Mouse (Mus musculus): ENCODE measurements around the gene Strc. TPM values are rescaled to one million over a fixed set of nuclear protein-coding genes. Genes with fewer than 3 reads are reported as not detected.

Gene Strc
- polyA plus RNA-seq, 1 experiment from 2014 or later: not detected

- DNase-seq (ENCODE audit: low spot score) (peak; percentile 96), ATAC-seq (ENCODE audit: low FRiP score) (peak; percentile 99)
- no peaks in the 10 kb centered on the region for H3K36me3 ChIP-seq (ENCODE audit: control insufficient read depth, insufficient read depth, low read length)
- WGBS: under 1% methylated on average over 65 of the region's 68 CpGs
- H3K27me3 ChIP-seq (ENCODE audit: control insufficient read depth, insufficient read depth, low read length): no peaks in the 10 kb centered on the region
- H3K4me1 ChIP-seq (replicated peaks; ENCODE audit: control insufficient read depth, insufficient read depth, low read length): peaks cover 3% of the 10 kb centered on the region; the same call in 1 of the 2 replicates
- peak within 1 kb of the TSS; percentile 45 for H3K4me2 ChIP-seq (replicated peaks; ENCODE audit: low read depth, low read length)
- peak within 1 kb of the TSS; percentile 90 for H3K27ac ChIP-seq (ENCODE audit: low read depth, low read length)
- peak within 1 kb of the TSS; percentile 80 for H3K4me3 ChIP-seq (ENCODE audit: low read depth, low read length)
- H3K9me3 ChIP-seq (ENCODE audit: control insufficient read depth, low read length): no peaks in the 10 kb centered on the region
- peak within 1 kb of the TSS; percentile 91 for H3K9ac ChIP-seq (ENCODE audit: low read depth, low read length)
These were observed 26.5 kb upstream of the Strc start, which contains the start of the genes Pdia3 and Catsper2 for GRCm38 (mm10) chr2:121413387-121414042. Gene Pdia3 (plus strand): TSS chr2:121413775. Gene Catsper2 (minus strand): TSS chr2:121413792.

DNA sequence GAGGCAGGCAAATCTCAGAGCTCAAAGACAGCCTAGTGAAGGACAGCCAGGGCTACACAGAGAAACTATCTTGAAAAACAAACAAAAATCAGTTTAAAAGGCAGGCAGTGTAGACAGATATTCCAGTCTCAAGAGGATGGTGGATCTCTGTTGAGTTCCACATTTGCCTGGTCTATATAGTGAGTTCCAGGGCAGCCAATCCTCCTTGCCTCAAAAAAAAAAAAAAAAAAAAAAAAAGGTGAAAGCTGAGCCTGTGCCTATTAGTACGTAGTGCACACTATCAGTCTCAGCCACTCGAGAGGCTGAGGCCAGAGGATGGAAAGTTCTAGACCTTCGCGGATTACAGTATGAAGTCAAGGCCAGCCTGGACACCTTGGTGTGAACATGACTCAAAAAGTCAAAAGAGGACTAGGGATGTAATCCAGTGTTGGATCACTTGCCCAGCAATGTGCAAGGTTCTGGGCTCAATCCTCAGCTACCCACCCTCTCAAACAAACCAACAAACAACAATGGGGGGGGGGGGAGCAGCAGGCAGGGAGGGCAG, 25.9 kb upstream of the Strc start:
- H3K4me3 ChIP-seq (ENCODE audit: low read depth, low read length): peak overlapping the region; percentile 80
- no peaks in the 10 kb centered on the region for H3K9me3 ChIP-seq (ENCODE audit: control insufficient read depth, low read length)
- 14% methylated on average over 4 of the region's 4 CpGs for WGBS
- H3K4me1 ChIP-seq (replicated peaks; ENCODE audit: control insufficient read depth, insufficient read depth, low read length): peaks cover 3% of the 10 kb centered on the region; the same call in 1 of the 2 replicates
- H3K27me3 ChIP-seq (ENCODE audit: control insufficient read depth, insufficient read depth, low read length): no peaks in the 10 kb centered on the region
- DNase-seq (ENCODE audit: low spot score) (no peak), ATAC-seq (ENCODE audit: low FRiP score) (no peak; the same call in 1 of the 2 replicates)
- no peaks in the 10 kb centered on the region for H3K36me3 ChIP-seq (ENCODE audit: control insufficient read depth, insufficient read depth, low read length)
- peak overlapping the region; percentile 90 for H3K27ac ChIP-seq (ENCODE audit: low read depth, low read length)
- peak overlapping the region; percentile 74 for H3K9ac ChIP-seq (ENCODE audit: low read depth, low read length)
- H3K4me2 ChIP-seq (replicated peaks; ENCODE audit: low read depth, low read length): peak overlapping the region; percentile 45

DNA sequence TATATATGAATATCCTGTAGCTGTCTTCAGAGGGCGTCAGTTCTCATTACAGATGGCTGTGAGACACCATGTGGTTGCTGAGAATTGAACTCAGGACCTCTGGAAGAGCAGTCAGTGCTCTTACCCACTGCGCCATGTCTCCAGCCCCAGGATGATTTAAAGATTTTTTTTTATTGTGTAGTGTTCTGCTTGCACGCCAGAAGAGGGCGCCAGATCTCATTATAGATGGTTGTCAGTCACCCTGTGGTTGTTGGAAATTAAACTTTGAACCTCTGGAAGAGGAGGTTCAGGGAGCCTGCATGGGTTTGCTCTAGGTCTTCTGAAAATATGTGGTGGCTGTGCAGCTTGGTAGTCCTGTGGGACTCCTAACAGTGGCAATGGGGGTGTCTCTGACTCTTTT, 21.2 kb upstream of the Strc start:
- H3K9ac ChIP-seq (ENCODE audit: low read depth, low read length): no peak overlapping the region
- no peak overlapping the region for H3K27ac ChIP-seq (ENCODE audit: low read depth, low read length)
- H3K36me3 ChIP-seq (ENCODE audit: control insufficient read depth, insufficient read depth, low read length): no peaks in the 10 kb centered on the region
- no peak overlapping the region for H3K4me2 ChIP-seq (replicated peaks; ENCODE audit: low read depth, low read length)
- 37% methylated on average over 4 of the region's 4 CpGs for WGBS
- no peaks in the 10 kb centered on the region for H3K9me3 ChIP-seq (ENCODE audit: control insufficient read depth, low read length)
- ATAC-seq (ENCODE audit: low FRiP score) (no peak), DNase-seq (ENCODE audit: low spot score) (peak; percentile 17)
- no peaks in the 10 kb centered on the region for H3K27me3 ChIP-seq (ENCODE audit: control insufficient read depth, insufficient read depth, low read length)
- H3K4me1 ChIP-seq (replicated peaks; ENCODE audit: control insufficient read depth, insufficient read depth, low read length): no peaks in the 10 kb centered on the region
- no peak overlapping the region for H3K4me3 ChIP-seq (ENCODE audit: low read depth, low read length)

DNA sequence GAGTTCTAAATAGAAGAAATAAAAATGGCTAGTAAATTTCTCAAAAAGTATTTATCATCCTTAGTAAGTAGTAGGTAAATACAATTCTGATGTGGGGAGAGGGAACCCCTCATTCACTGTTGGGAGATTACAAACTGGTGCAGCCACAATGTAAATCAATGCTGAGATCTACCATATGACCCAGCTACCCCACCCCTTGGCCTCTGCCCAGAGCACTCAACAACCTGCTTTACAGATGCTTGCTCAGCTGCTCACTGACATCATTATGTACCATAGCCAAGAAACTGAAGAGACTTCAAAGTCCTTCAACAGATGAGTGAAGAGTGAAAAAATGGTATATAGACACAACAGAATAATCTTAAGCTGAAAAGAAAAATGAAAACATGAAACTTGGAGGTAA, 16.3 kb upstream of the Strc start:
- Histone ChIP-seq H3K4me3 (ENCODE audit: low read depth, low read length) (no peak overlapping the region), H3K9me3 (ENCODE audit: control insufficient read depth, low read length) (no peaks in the 10 kb centered on the region), H3K4me2 (replicated peaks; ENCODE audit: low read depth, low read length) (no peak overlapping the region), H3K36me3 (ENCODE audit: control insufficient read depth, insufficient read depth, low read length) (no peaks in the 10 kb centered on the region), H3K27me3 (ENCODE audit: control insufficient read depth, insufficient read depth, low read length) (no peaks in the 10 kb centered on the region), H3K9ac (ENCODE audit: low read depth, low read length) (no peak overlapping the region), H3K4me1 (replicated peaks; ENCODE audit: control insufficient read depth, insufficient read depth, low read length) (no peaks in the 10 kb centered on the region), H3K27ac (ENCODE audit: low read depth, low read length) (no peak overlapping the region)
- DNase-seq (ENCODE audit: low spot score) (no peak), ATAC-seq (ENCODE audit: low FRiP score) (no peak)

GRCm38 (mm10) chr2:121396624-121397023, 9.7 kb upstream of the Strc start:
- DNase-seq (ENCODE audit: low spot score): peak; percentile 93
- Histone ChIP-seq H3K4me2 (replicated peaks; ENCODE audit: low read depth, low read length) (no peak overlapping the region), H3K4me3 (ENCODE audit: low read depth, low read length) (no peak overlapping the region), H3K9ac (ENCODE audit: low read depth, low read length) (no peak overlapping the region), H3K27me3 (ENCODE audit: control insufficient read depth, insufficient read depth, low read length) (no peaks in the 10 kb centered on the region), H3K4me1 (replicated peaks; ENCODE audit: control insufficient read depth, insufficient read depth, low read length) (no peaks in the 10 kb centered on the region), H3K36me3 (ENCODE audit: control insufficient read depth, insufficient read depth, low read length) (no peaks in the 10 kb centered on the region), H3K9me3 (ENCODE audit: control insufficient read depth, low read length) (no peaks in the 10 kb centered on the region), H3K27ac (ENCODE audit: low read depth, low read length) (no peak overlapping the region)
- 17% methylated on average over 8 of the region's 8 CpGs for WGBS
- no peak for ATAC-seq (ENCODE audit: low FRiP score)

DNA sequence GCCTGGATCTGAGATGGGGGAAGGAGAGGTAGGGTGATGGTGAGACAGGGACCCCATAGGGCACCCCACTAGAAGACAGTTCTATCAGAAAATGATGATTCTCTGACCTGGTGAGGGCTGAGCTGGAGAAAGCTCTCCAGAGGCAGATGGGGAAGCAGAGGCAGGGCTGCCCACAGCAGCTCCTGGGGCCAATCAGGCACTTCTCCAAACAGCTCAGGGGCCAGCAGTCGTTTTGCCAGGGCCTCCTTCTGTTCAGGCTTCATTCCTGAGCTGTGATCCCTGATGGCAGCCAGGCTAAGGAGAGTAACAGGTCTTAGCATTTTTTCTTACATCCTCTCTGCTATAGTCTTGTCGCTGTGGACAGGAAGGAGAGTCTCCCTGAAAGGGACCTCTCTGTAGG, 12.2 kb downstream of the Strc start:
- H3K9me3 ChIP-seq (ENCODE audit: control insufficient read depth, low read length): no peaks in the 10 kb centered on the region
- 54% methylated on average over 2 of the region's 2 CpGs for WGBS

DNA sequence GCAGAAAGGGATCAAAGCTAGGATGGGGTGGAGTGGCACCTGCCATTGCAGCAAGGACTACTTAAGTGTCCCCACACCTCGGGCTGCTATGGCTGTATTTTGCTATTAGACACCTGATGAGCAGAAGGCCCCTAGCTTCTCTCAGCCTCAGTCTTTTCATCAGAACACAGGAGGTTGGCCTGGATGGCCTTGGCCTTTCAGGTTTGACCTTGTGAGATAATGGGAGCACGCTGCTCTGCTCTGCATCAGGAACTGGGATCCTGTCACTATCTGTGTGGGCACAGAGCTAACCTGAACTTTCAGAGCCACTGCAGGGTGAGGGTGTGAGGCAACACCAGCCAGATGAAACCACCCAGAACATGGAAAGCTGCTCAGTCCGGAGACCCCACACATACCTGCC, 14.7 kb downstream of the Strc start:
- DNase-seq (ENCODE audit: low spot score): no peak

More for the DNA sequence above, 12.2 kb downstream of the Strc start:
- DNase-seq (ENCODE audit: low spot score) (no peak), ATAC-seq (ENCODE audit: low FRiP score) (no peak)
- no peak overlapping the region for H3K9ac ChIP-seq (ENCODE audit: low read depth, low read length)
- H3K4me1 ChIP-seq (replicated peaks; ENCODE audit: control insufficient read depth, insufficient read depth, low read length): no peaks in the 10 kb centered on the region
- H3K27me3 ChIP-seq (ENCODE audit: control insufficient read depth, insufficient read depth, low read length): no peaks in the 10 kb centered on the region
- no peak overlapping the region for H3K4me2 ChIP-seq (replicated peaks; ENCODE audit: low read depth, low read length)
- H3K36me3 ChIP-seq (ENCODE audit: control insufficient read depth, insufficient read depth, low read length): no peaks in the 10 kb centered on the region
- no peak overlapping the region for H3K4me3 ChIP-seq (ENCODE audit: low read depth, low read length)
- H3K27ac ChIP-seq (ENCODE audit: low read depth, low read length): no peak overlapping the region

DNA sequence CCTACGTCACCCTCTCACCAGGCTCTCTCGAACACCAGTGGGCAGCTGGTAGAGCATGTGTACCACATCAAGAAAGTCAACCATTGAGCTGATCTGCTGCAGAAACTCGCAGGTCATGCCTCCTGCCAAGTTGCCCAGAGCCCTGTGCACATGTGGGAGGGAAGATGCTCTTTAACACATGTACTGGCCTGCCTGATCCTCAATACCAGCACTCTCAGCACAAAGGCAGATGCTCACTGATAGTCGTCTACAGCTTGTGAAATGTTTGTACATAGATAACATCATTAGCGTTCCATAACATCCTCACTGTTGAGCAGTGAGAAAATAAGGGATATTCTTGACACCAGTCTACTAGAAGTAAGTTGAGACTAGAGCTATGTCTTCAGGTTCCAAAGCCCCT, 16.0 kb downstream of the Strc start:
- no peak overlapping the region for H3K9ac ChIP-seq (ENCODE audit: low read depth, low read length)

More for the DNA sequence above, 14.7 kb downstream of the Strc start:
- Histone ChIP-seq H3K27ac (ENCODE audit: low read depth, low read length) (no peak overlapping the region), H3K4me1 (replicated peaks; ENCODE audit: control insufficient read depth, insufficient read depth, low read length) (no peaks in the 10 kb centered on the region), H3K9ac (ENCODE audit: low read depth, low read length) (no peak overlapping the region), H3K36me3 (ENCODE audit: control insufficient read depth, insufficient read depth, low read length) (no peaks in the 10 kb centered on the region), H3K27me3 (ENCODE audit: control insufficient read depth, insufficient read depth, low read length) (no peaks in the 10 kb centered on the region), H3K4me2 (replicated peaks; ENCODE audit: low read depth, low read length) (no peak overlapping the region), H3K4me3 (ENCODE audit: low read depth, low read length) (no peak overlapping the region), H3K9me3 (ENCODE audit: control insufficient read depth, low read length) (no peaks in the 10 kb centered on the region)
- no peak for ATAC-seq (ENCODE audit: low FRiP score)
- 86% methylated on average over 3 of the region's 3 CpGs for WGBS

DNA sequence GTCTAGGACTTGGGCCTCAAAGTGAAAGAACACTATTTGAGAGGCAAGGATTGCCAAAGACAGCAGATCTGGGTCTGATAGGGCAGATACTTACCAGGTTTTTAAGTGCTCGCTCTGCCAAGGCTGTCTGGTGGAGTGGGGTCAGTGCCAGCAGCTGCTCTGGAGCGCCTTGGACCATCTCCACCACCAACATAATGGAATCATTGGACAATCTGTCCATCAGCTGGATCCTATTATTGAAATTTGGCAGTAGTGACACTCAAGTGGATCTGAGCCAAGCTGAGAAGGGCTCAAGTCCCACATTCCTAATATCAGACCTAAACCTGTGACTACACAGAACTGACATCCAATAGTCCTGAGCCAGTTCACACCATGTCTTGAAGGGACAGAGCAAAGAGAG, 18.1 kb downstream of the Strc start:
- no peak for DNase-seq (ENCODE audit: low spot score)
- H3K36me3 ChIP-seq (ENCODE audit: control insufficient read depth, insufficient read depth, low read length): no peaks in the 10 kb centered on the region
- H3K27ac ChIP-seq (ENCODE audit: low read depth, low read length): no peak overlapping the region
- 96% methylated on average over 2 of the region's 2 CpGs for WGBS
- H3K4me3 ChIP-seq (ENCODE audit: low read depth, low read length): no peak overlapping the region
- no peak overlapping the region for H3K4me2 ChIP-seq (replicated peaks; ENCODE audit: low read depth, low read length)
- H3K9me3 ChIP-seq (ENCODE audit: control insufficient read depth, low read length): no peaks in the 10 kb centered on the region
- no peaks in the 10 kb centered on the region for H3K4me1 ChIP-seq (replicated peaks; ENCODE audit: control insufficient read depth, insufficient read depth, low read length)
- H3K27me3 ChIP-seq (ENCODE audit: control insufficient read depth, insufficient read depth, low read length): no peaks in the 10 kb centered on the region
- ATAC-seq (ENCODE audit: low FRiP score): no peak
- no peak overlapping the region for H3K9ac ChIP-seq (ENCODE audit: low read depth, low read length)

More for the DNA sequence above, 16.0 kb downstream of the Strc start:
- DNase-seq (ENCODE audit: low spot score): no peak
- no peak overlapping the region for H3K4me3 ChIP-seq (ENCODE audit: low read depth, low read length)
- H3K27me3 ChIP-seq (ENCODE audit: control insufficient read depth, insufficient read depth, low read length): no peaks in the 10 kb centered on the region
- no peaks in the 10 kb centered on the region for H3K9me3 ChIP-seq (ENCODE audit: control insufficient read depth, low read length)
- ATAC-seq (ENCODE audit: low FRiP score): no peak
- 85% methylated on average over 5 of the region's 5 CpGs for WGBS
- H3K4me2 ChIP-seq (replicated peaks; ENCODE audit: low read depth, low read length): no peak overlapping the region
- H3K4me1 ChIP-seq (replicated peaks; ENCODE audit: control insufficient read depth, insufficient read depth, low read length): no peaks in the 10 kb centered on the region
- no peak overlapping the region for H3K27ac ChIP-seq (ENCODE audit: low read depth, low read length)
- no peaks in the 10 kb centered on the region for H3K36me3 ChIP-seq (ENCODE audit: control insufficient read depth, insufficient read depth, low read length)

Data from hindbrain, embryonic 11.5 days (tissue).